Mouse (Mus musculus) yolk sac, embryonic 10.5 days (tissue): ENCODE results near the gene Cyp4a12b.
"Not testable (repeated sequence)": the region's sequence is repeated elsewhere in the genome, so short reads cannot be mapped to it uniquely, and the experiment has no call there.

Source experiments
- DNase-seq: peaks from one replicate; pipeline ENCODE4 v3.0.0-alpha.2; 2017; ENCODE audit warnings: low spot score

The Cyp4a12b gene

DNA sequence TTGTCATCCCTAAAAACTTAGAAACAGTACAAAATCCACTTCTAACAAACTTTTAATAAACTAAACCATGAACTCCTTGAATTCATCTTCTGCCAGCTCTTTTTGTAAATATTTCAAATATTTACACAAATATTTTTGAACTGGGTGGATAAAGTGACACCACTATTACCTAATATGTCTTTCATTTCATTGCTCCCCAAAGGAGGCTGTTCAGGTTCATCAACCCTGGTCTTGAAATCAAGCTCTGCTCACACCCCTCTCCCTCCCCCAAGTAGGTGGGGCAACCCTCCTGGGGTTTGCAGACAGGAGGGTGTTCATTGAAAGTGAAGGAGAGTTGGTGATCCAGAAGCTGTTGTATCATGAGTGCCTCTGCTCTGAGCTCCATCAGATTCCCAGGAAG, at the start of gene Cyp4a12b:
Gene Cyp4a12b (plus strand): TSS at position 301 of the 400 bp plus-strand sequence.
- DNase-seq: not testable (repeated sequence)

DNA sequence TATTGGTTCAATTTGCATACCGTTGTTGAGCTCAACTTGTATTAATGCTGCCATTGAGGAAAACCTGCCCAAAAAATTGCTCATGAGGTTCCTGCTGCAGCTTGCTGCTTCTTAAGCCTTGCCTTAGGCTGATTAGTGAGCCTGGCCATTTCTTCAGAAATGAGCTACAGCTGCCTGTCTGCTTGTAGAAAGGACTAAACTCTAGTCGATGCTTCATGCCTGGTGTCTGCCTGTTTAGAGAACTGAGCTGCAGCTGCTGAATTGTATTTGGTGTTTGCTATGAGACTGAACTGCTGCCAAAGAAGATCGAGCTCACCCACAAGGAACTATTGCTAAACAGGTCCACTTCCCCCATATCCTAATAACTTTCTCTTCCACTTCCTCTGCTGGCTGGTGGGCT, 45.8 kb upstream of the Cyp4a12b start:
- not testable (repeated sequence) for DNase-seq

DNA sequence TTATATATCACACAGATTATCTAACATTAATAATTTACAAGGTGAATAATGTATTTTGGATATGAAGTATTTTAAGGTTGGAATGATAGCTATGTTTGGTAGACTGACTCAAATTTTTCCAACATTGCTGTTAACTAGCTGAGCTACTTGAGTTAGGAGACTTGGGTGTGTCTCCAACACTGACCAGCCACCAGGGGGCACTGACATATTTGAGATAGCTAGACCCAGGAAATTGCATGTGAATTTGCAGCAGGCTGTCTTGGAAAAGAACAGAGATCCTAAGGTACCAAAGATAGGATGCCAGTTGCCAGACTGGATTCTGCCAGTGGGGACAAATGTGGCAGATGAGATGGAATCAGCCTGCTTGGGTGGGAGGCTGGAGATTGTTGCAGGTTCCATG, 43.4 kb upstream of the Cyp4a12b start:
- DNase-seq: not testable (repeated sequence)

DNA sequence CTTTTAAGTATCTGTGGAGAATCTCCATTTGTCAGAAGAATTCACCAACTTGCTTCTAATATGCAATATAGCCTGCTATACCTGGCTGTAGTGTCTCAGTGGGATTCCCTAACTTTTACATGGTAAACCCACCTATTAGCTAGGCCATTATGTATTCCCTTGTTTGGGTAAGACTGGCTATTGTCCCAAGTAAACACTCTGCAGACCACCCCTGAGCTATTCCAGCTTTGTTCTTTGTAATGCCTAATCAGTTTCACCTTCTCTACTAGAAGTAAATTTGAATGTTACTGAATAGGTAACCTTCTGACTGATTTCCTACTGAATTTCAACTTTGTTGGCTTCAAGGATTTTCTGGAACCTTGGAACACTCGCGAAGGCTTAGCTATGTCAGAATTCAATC, 15.2 kb upstream of the Cyp4a12b start:
- DNase-seq: not testable (repeated sequence)

DNA sequence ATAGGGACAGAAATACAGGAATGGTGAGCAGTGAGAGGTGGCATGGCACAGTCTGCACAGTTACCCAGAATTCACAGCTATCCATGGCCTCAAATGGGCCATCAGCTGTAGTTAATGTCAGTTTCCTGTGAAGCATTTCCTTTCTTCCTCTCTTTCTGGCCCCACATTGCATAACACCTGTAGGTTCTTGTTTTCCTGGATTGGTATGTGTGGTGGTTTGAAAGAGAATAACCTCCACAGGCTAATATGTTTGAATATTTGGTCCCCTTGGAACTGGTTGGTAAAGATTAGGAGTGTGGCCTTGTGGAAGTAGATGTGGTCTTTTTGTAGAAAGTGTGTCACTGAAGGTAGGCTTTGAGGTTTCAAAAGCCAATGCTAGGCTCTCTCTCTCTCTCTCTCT, 14.5 kb upstream of the Cyp4a12b start:
- DNase-seq: not testable (repeated sequence)

DNA sequence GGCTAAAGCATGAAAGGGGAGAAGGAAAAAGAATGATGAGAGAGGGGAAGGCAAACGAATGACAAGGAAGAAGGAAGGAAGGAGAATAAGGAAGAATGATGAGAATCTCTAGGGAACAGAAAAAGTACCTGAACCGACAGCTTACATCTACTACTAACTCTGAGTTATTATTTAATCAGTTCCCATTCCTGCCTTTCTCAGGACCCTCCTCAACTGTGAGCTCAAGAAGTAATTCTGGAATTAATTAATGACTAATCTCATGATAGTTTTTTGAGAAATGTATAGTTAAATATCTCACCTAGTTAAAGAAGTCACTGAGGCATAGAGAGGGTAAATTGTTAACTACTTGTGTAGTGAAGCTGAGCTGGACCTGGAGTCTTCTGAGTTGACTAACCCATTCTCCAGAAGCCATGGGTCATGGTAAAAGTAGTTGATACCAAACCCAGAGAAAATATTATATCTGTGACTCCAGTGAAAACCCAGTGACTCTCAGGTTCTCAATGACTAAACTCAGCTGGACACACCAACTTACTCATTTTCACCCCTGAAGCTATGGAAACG, 39.2 kb downstream of the Cyp4a12b start:
- DNase-seq: no peak

DNA sequence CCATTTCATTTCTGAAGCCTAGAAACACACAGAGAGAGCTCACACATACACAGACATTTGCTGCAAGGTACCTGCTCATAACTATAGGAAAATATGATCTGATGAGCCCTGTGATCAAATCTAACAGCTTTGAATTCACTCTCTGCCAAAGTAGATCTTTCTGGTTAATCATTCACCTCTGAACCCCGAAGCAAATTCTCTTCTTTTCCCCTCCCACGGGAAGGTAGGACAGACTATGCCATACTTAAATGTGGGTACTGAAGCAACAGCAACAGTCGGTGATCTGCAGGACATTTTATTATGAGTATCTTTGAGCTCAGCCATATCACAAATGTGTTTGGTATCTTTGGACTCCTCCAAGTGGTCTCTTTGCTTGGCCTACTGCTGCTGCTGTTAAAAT, 40.9 kb downstream of the Cyp4a12b start, which contains the start of gene Cyp4a30b:
Gene Cyp4a30b (plus strand): TSS at position 301 of the 400 bp plus-strand sequence.
- DNase-seq: no peak

DNA sequence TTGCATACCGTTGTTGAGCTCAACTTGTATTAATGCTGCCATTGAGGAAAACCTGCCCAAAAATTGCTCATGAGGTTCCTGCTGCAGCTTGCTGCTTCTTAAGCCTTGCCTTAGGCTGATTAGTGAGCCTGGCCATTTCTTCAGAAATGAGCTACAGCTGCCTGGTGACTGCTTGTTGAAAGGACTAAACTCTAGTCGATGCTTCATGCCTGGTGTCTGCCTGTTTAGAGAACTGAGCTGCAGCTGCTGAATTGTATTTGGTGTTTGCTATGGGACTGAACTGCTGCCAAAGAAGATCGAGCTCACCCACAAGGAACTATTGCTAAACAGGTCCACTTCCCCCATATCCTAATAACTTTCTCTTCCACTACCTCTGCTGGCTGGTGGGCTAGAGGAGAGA, 62.2 kb downstream of the Cyp4a12b start:
- DNase-seq: not testable (repeated sequence)

DNA sequence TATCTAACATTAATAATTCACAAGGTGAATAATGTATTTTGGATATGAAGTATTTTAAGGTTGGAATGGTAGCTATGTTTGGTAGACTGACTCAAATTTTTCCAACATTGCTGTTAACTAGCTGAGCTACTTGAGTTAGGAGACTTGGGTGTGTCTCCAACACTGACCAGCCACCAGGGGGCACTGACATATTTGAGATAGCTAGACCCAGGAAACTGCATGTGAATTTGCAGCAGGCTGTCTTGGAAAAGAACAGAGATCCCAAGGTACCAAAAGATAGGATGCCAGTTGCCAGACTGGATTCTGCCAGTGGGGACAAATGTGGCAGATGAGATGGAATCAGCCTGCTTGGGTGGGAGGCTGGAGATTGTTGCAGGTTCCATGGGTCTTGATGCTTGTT, 64.6 kb downstream of the Cyp4a12b start:
- not testable (repeated sequence) for DNase-seq

DNA sequence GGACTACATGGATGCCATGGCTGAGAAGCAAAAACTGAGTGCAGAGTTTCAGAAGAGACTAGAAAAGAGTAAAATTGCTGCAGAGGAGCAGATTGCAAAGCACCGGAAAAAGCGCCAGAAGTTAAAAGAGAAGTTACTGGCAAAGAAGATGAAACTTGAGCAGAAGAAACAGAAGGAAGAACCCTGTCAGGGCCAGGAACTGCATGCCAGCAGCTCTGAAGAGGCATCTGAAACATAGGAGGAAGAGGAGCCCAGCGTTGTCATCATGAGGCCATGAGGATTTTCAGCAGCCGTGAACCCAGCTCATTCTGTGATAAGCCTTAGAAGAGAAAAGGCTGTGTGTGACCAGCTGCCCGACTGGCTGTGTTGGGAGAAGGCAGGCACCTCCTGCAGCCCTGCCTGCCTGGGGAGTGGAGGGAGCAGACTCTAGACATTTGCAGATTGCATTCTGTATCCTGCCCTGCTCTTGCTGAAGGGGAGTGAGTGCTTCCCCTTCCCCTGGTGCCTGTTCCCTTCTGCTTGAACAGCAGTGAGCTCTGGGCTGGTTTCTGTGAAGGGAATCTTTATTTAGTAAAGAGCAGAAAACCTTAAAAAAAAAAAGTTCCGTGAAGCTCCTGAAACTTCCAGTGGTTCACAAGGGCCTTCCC, 69.7 kb downstream of the Cyp4a12b start:
- no peak for DNase-seq
